Comparison of ENCODE assay signal across 25 mouse cellular contexts in genomic region chr6:113144764-113145163, GRCm38 (mm10). TPM values are rescaled to one million over a fixed set of nuclear protein-coding genes. Genes with fewer than 3 reads are reported as not detected.
DNase-seq lines count a peak whose midpoint lies in the region; ATAC-seq and TF ChIP-seq lines count a peak whose summit lies in the region.
"Had no signal": no experiment of that assay in that cellular context is flagged by ENCODE, and none has a peak within 500 bp of the region (broad histone marks: within the 10 kb centered on the region; RNA-seq: fewer than 3 reads in every experiment).

No protein-coding gene starts in this region.

- H3K4me3 ChIP-seq in kidney, embryonic 15.5 days (replicated peaks): no peak overlapping the region
- H3K4me3 ChIP-seq in left cerebral cortex, adult 2 months: no peak overlapping the region
- H3K4me3 ChIP-seq: forebrain, embryonic 13.5 days; heart, embryonic 13.5 days; liver, embryonic 15.5 days had no signal

- H3K27ac ChIP-seq in kidney, embryonic 15.5 days: no peak overlapping the region
- peak overlapping the region; percentile 26; the same call in 1 of the 2 replicates for H3K27ac ChIP-seq in left cerebral cortex, adult 2 months
- H3K27ac ChIP-seq: forebrain, embryonic 13.5 days; heart, embryonic 13.5 days; hindbrain, embryonic 14.5 days; liver, embryonic 15.5 days had no signal

- DNase-seq in kidney, adult 18-20 months: peak; percentile 17
- DNase-seq in left cerebral cortex, adult 2 months (ENCODE audit: extremely low spot score in 1 of 2, low spot score in 2 of 2): no peak
- DNase-seq in left cerebral cortex, adult 9 months (ENCODE audit: low spot score in 2 of 2): no peak
- peak; percentile 47 for DNase-seq in adipocyte (ENCODE audit: low spot score)
- DNase-seq in kidney, postnatal 14 days: peak; percentile 47
- no peak for DNase-seq in ovary, postnatal 36 days (ENCODE audit: low spot score)
- DNase-seq: adrenal gland, adult 8-10 months; B cell, adult 2 months; cerebellum, adult 9-10 months; cerebellum, postnatal 36 days; gastrocnemius, postnatal 25 days; heart, postnatal 10 days; liver; right cerebral cortex, postnatal 4 days; thymus, postnatal 4 days had no signal

- ATAC-seq in kidney, embryonic 15.5 days (replicated peaks; ENCODE audit: low FRiP score): no peak
- ATAC-seq: forebrain, embryonic 13.5 days; intestine, postnatal 0 days; midbrain, embryonic 16.5 days had no signal

- no peak for TF ChIP-seq CTCF in left cerebral cortex, adult 2 months (IDR thresholded peaks at IDR 0.05)

- no peak overlapping the region for H3K9ac ChIP-seq in kidney, embryonic 15.5 days
- H3K9ac ChIP-seq: forebrain, embryonic 13.5 days; heart, embryonic 13.5 days; hindbrain, embryonic 14.5 days; liver, embryonic 15.5 days had no signal

- H3K4me1 ChIP-seq in kidney, embryonic 15.5 days: peaks cover 10% of the 10 kb centered on the region; the same call in 1 of the 2 replicates
- H3K4me1 ChIP-seq: forebrain, embryonic 13.5 days; heart, embryonic 13.5 days had no signal

- 92% methylated on average over 1 of the region's 1 CpGs for WGBS in kidney, embryonic 15.5 days

- intact Hi-C loops in left cerebral cortex, adult 2 months (cut with DNase I): no loop called here

- no peaks in the 10 kb centered on the region for H3K27me3 ChIP-seq in kidney, embryonic 15.5 days
- H3K27me3 ChIP-seq: forebrain, embryonic 13.5 days; heart, embryonic 13.5 days; liver, embryonic 15.5 days had no signal

- no peaks in the 10 kb centered on the region for H3K9me3 ChIP-seq in kidney, embryonic 15.5 days (replicated peaks)
- H3K9me3 ChIP-seq: forebrain, embryonic 13.5 days; heart, embryonic 13.5 days; liver, embryonic 15.5 days had no signal

- peaks cover 88% of the 10 kb centered on the region for H3K36me3 ChIP-seq in kidney, embryonic 15.5 days

- H3K4me2 ChIP-seq in kidney, embryonic 15.5 days: no peak overlapping the region
- H3K4me2 ChIP-seq: forebrain, embryonic 13.5 days; heart, embryonic 13.5 days; hindbrain, embryonic 14.5 days; liver, embryonic 15.5 days; midbrain, embryonic 11.5 days had no signal

RNA-seq across cellular contexts. Expression of gene Lhfpl4, which starts 50.4 kb away (rescaled TPM):
- 0.64 and 1.00 TPM in 2 replicates for polyA plus RNA-seq in kidney, embryonic 15.5 days (2015; fragmentation: Nextera tagmentation; extraction: Ambion mirVana)
- total RNA-seq in left cerebral cortex, adult 2 months (2021): 10 to 100 TPM; 81.1 to 83.1 TPM
- total RNA-seq: hematopoietic stem cell, adult 5-6 weeks; neutrophil, adult 5-6 weeks had no signal

Comparison
In these comparisons a context has a peak if more than half of its experiments do, and no peak if none do; other contexts are left out.
1. DNase-seq: peak in kidney, adult 18-20 months (single experiment), adipocyte (single experiment) and kidney, postnatal 14 days (single experiment); none in left cerebral cortex, adult 2 months (0 of 2), left cerebral cortex, adult 9 months (0 of 2) and ovary, postnatal 36 days (single experiment).